In the genomic region with DNA sequence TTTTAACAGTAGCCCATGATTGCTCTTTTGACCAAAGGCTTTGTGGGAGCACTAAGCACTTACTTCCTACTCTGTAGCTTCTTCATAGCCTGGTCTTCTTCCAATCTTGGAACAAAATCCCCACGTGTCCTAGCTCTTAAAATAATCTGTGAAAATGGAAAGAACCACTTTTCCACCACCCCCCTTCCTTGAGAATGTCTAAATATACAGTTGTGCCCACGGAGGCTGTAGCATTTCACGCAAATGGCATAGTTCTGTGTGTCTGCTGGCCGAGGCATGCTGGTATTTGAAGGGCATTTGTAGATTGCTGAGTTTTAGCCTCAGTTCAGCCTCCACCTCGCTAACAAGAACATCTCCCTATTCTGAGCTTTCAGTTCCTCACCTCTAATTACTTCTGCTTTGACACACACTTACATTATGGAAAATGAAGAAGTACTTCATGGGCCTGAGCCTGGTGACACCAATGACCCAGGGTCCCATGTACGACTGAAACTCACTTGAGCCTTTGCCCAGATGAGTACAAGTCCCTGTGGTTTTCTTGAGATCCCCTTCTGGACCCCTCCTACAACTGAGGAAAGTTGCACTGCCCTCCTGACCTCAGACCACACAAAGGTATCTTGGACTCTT, we compare ENCODE assay signal across 27 mouse cellular contexts.
DNase-seq lines count a peak whose midpoint lies in the region; ATAC-seq and TF ChIP-seq lines count a peak whose summit lies in the region.
"Had no signal": no experiment of that assay in that cellular context is flagged by ENCODE, and none has a peak within 500 bp of the region (broad histone marks: within the 10 kb centered on the region; RNA-seq: fewer than 3 reads in every experiment).

No protein-coding gene starts in this region.

- TF ChIP-seq EP300 in liver, postnatal 0 days (IDR thresholded peaks at IDR 0.05; ENCODE audit: low read depth): no peak

- intact Hi-C loops in left cerebral cortex, postnatal 4 days (cut with DNase I): no loop called here

- no peaks in the 10 kb centered on the region for H3K9me3 ChIP-seq in liver, postnatal 0 days (ENCODE audit: low read length)
- H3K9me3 ChIP-seq in liver, embryonic 11.5 days (ENCODE audit: control insufficient read depth, low read length): no peaks in the 10 kb centered on the region
- H3K9me3 ChIP-seq: embryonic facial prominence, embryonic 15.5 days; limb, embryonic 13.5 days; neural tube, embryonic 12.5 days had no signal

- TF ChIP-seq CTCF in liver, postnatal 0 days (IDR thresholded peaks at IDR 0.05; ENCODE audit: low read depth): no peak

- ATAC-seq in frontal cortex, adult (ENCODE audit: low TSS enrichment): peak; percentile 56
- ATAC-seq in liver, postnatal 0 days: peak; percentile 13; the same call in 1 of the 2 replicates
- no peak for ATAC-seq in liver, embryonic 11.5 days (replicated peaks; ENCODE audit: low FRiP score)
- peak; percentile 78 for ATAC-seq in common myeloid progenitor, adult 5-6 weeks (replicated peaks; ENCODE audit: low read depth, poor library complexity, severe bottlenecking)
- ATAC-seq in monocyte, adult 5-6 weeks (replicated peaks; ENCODE audit: insufficient number of reproducible peaks, low FRiP score, low TSS enrichment, poor library complexity, severe bottlenecking): peak; percentile 79
- ATAC-seq: CD4-positive, CD25-positive, alpha-beta regulatory T cell, adult 4 months; forebrain, embryonic 14.5 days; inflammation-experienced regulatory T-cells, adult 6 months; Patski had no signal

- H3K4me1 ChIP-seq in liver, postnatal 0 days (ENCODE audit: insufficient read depth): no peaks in the 10 kb centered on the region
- no peaks in the 10 kb centered on the region for H3K4me1 ChIP-seq in liver, embryonic 11.5 days (replicated peaks; ENCODE audit: control insufficient read depth, insufficient read depth, low read length)
- H3K4me1 ChIP-seq: embryonic facial prominence, embryonic 15.5 days; midbrain, embryonic 12.5 days; neural tube, embryonic 12.5 days had no signal

- H3K36me3 ChIP-seq in liver, postnatal 0 days (replicated peaks; ENCODE audit: insufficient read depth, low read length): no peaks in the 10 kb centered on the region
- H3K36me3 ChIP-seq in liver, embryonic 11.5 days (ENCODE audit: control insufficient read depth, insufficient read depth, low read length): no peaks in the 10 kb centered on the region
- H3K36me3 ChIP-seq: embryonic facial prominence, embryonic 15.5 days; limb, embryonic 13.5 days; midbrain, embryonic 12.5 days; neural tube, embryonic 12.5 days had no signal

- no peak overlapping the region for H3K27ac ChIP-seq in liver, postnatal 0 days (ENCODE audit: low read depth)
- H3K27ac ChIP-seq in liver, embryonic 11.5 days (ENCODE audit: low read depth, low read length): no peak overlapping the region
- H3K27ac ChIP-seq: embryonic facial prominence, embryonic 15.5 days; hindbrain, embryonic 14.5 days; limb, embryonic 13.5 days; midbrain, embryonic 12.5 days; neural tube, embryonic 12.5 days had no signal

- no peak overlapping the region for H3K9ac ChIP-seq in liver, postnatal 0 days (replicated peaks)
- H3K9ac ChIP-seq in liver, embryonic 11.5 days (ENCODE audit: low read depth, low read length): no peak overlapping the region
- H3K9ac ChIP-seq: embryonic facial prominence, embryonic 15.5 days; hindbrain, embryonic 14.5 days; limb, embryonic 13.5 days; midbrain, embryonic 12.5 days; neural tube, embryonic 12.5 days had no signal

- H3K4me3 ChIP-seq in liver, postnatal 0 days (ENCODE audit: low read depth, low read length): no peak overlapping the region
- H3K4me3 ChIP-seq in liver, embryonic 11.5 days (ENCODE audit: low read depth, low read length): no peak overlapping the region
- H3K4me3 ChIP-seq: embryonic facial prominence, embryonic 15.5 days; limb, embryonic 13.5 days; midbrain, embryonic 12.5 days; neural tube, embryonic 12.5 days had no signal

- H3K4me2 ChIP-seq in liver, postnatal 0 days (ENCODE audit: low read depth, low read length): no peak overlapping the region
- no peak overlapping the region for H3K4me2 ChIP-seq in liver, embryonic 11.5 days
- H3K4me2 ChIP-seq: embryonic facial prominence, embryonic 15.5 days; hindbrain, embryonic 14.5 days; limb, embryonic 13.5 days; midbrain, embryonic 12.5 days; neural tube, embryonic 12.5 days had no signal

- 56% methylated on average over 6 of the region's 6 CpGs for WGBS in liver, postnatal 0 days (ENCODE audit: insufficient replicate concordance)
- 65% methylated on average over 6 of the region's 6 CpGs for WGBS in liver, embryonic 11.5 days

- no peaks in the 10 kb centered on the region for H3K27me3 ChIP-seq in liver, postnatal 0 days (ENCODE audit: insufficient read depth, low read length)
- no peaks in the 10 kb centered on the region for H3K27me3 ChIP-seq in liver, embryonic 11.5 days (replicated peaks; ENCODE audit: control insufficient read depth, insufficient read depth, low read length)
- H3K27me3 ChIP-seq: embryonic facial prominence, embryonic 15.5 days; limb, embryonic 13.5 days; midbrain, embryonic 12.5 days; neural tube, embryonic 12.5 days; Patski had no signal

- no peak for DNase-seq in frontal cortex, postnatal 25 days (ENCODE audit: low spot score in 2 of 2)
- DNase-seq in liver, postnatal 0 days: no peak
- no peak for DNase-seq in liver, embryonic 11.5 days (ENCODE audit: low spot score)
- DNase-seq in urinary bladder, postnatal 36 days (ENCODE audit: low spot score in 2 of 2): no peak
- no peak for DNase-seq in left cerebral cortex, postnatal 4 days
- DNase-seq: adrenal gland, postnatal 36 days; cerebellum, adult 11 months; gastrocnemius, postnatal 25 days; heart, postnatal 36 days; kidney, adult 8-10 months; kidney, postnatal 10 days; lung, adult 18-20 months; lung, postnatal 10 days; retina, postnatal 1 day; right cerebral cortex, postnatal 4 days had no signal
